Mouse (Mus musculus): ENCODE results near the gene Rft1. TPM values are rescaled to one million over a fixed set of nuclear protein-coding genes. Genes with fewer than 3 reads are reported as not detected.
A peak's percentile ranks its signal among the peaks of the same experiment; 100 is the strongest.
"Not testable (repeated sequence)": the region's sequence is repeated elsewhere in the genome, so short reads cannot be mapped to it uniquely, and the experiment has no call there.

The Rft1 gene
- polyA plus RNA-seq, 1 experiment from 2014 or later, result 6.5 TPM

DNA sequence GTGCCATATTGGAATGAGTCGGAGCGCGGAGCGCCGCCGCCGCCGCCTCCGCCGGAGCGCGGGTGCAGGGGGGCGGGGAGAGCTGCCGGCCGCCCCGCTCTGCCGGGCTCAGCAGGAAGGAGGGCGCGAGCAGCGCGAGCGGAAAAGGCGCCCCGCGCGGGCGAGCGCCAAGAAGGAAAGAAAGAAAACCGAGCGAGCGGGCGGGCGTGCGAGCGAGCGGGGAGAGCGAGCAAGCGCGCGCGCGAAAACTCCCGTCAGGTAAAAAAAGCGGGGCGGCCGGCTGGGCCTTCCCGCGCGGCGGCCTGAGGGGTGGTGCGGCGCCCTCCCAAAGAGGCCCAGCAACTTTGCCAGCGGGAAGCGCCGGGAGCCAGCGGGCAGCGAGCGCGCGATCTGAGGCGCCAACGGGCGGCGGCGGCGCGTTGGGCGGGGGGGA is 61.5 kb downstream of the Rft1 start:
- under 1% methylated on average over 66 of the region's 68 CpGs for WGBS (ENCODE audit: insufficient replicate concordance)
- no peaks in the 10 kb centered on the region for H3K36me3 ChIP-seq
- no peaks in the 10 kb centered on the region for H3K9me3 ChIP-seq (replicated peaks)
- peak; percentile 73 for ATAC-seq
- H3K4me1 ChIP-seq, result peaks cover 45% of the 10 kb centered on the region
- peaks cover 18% of the 10 kb centered on the region for H3K27me3 ChIP-seq (replicated peaks)
- peak overlapping the region; percentile 92 for H3K9ac ChIP-seq
- peak overlapping the region; percentile 91 for H3K27ac ChIP-seq
- H3K4me2 ChIP-seq, result peak overlapping the region; percentile 100
- H3K4me3 ChIP-seq, result peak overlapping the region; percentile 91

DNA sequence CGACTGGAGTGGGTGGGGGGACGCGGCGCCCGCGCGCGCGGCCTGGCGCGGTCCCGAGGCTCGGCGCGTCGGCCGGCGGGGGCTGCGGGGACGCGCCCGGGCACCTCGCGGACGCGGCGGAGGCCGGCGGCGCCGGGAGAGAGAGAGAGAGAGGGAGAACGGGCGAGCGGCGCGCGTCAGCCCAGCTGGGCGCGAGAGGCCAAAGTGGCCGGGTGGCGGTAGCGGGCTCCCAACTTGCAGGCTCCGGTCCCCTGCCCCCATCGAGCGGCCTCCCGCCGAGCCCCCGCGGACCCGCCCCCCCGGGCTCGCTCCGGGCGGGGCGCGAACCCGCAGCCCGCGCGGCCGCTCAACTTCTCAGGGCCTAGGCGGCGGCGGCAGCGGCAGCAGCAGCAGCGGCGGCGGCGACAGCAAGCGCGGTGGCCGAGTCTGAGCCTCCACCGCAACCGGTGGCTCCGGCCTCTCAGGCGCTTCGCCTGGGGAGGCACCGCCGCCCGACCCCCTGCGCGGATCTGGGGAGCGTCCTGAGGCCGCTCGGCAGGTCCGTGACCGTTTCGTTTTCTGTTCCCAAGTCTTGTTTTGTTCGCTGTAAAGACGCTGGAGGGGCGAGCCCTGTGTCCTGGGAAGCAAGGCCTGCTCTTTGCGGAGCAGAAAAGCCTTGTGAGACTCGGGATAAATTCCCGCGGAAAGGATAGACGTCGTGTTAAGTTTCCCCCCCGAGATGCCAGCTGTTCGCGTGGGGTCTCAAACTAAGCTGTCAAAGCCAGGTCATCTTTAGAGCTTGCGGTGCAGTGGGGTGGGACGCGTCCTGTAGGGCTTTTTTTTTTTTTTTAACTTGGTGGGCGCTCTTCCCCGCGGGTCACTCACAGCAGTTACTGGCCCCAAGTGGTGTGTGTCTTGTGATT is 62.1 kb downstream of the Rft1 start:
- H3K4me1 ChIP-seq, result peaks cover 44% of the 10 kb centered on the region
- peaks cover 18% of the 10 kb centered on the region for H3K27me3 ChIP-seq (replicated peaks)
- peak; percentile 61 for ATAC-seq
- no peaks in the 10 kb centered on the region for H3K9me3 ChIP-seq (replicated peaks)
- H3K36me3 ChIP-seq, result no peaks in the 10 kb centered on the region
- H3K4me3 ChIP-seq, result peak overlapping the region; percentile 91
- peak overlapping the region; percentile 100 for H3K4me2 ChIP-seq
- peak overlapping the region; percentile 91 for H3K27ac ChIP-seq
- whole genome bisulfite sequencing (ENCODE audit: insufficient replicate concordance), result under 1% methylated on average over 55 of the region's 106 CpGs
- H3K9ac ChIP-seq, result peak overlapping the region; percentile 92

DNA sequence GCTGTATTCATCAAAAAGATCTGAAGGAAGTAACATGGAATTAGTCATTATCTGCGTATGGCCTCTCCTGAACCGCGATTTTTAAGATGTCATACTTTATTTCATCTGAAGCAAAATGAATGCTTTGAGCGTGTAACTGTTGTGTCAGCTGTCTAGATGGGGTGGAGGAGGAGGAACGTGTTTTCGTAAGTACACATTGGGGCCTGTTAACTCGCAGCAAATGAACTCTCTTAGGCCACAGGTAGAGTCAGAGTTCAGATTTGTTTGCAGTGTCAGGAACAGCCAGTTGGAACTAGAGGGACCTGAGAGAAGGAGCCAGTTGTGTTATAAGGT is 62.8 kb downstream of the Rft1 start:
- ATAC-seq, result 0 out of 2 replicates have a peak, but pooled peaks have one; percentile 14
- H3K9ac ChIP-seq, result peak overlapping the region; percentile 92
- H3K4me1 ChIP-seq, result peaks cover 44% of the 10 kb centered on the region
- no peaks in the 10 kb centered on the region for H3K9me3 ChIP-seq (replicated peaks)
- no peaks in the 10 kb centered on the region for H3K36me3 ChIP-seq
- WGBS (ENCODE audit: insufficient replicate concordance), result 15% methylated on average over 7 of the region's 7 CpGs
- peak overlapping the region; percentile 91 for H3K27ac ChIP-seq
- H3K4me3 ChIP-seq, result peak overlapping the region; percentile 91
- peak overlapping the region; percentile 100 for H3K4me2 ChIP-seq
- H3K27me3 ChIP-seq (replicated peaks), result peaks cover 18% of the 10 kb centered on the region

DNA sequence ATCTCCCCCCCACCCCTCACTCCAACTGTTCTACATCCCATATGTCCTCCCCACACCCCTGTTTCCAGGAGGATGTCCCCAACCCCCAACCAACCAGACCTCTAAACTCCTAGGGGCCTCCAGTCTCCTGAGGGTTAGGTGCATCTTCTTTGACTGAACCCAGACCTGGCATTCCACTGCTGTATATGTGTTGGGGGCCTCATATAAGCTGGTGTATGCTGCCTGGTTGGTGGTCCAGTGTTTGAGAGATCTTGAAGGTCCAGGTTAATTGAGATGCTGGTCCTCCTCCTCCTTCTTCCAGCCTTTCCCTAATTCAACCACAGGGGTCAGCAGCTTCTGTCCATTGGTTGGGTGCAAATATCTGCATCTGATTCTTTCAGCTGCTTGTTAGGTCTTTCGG is 64.5 kb downstream of the Rft1 start:
- H3K9me3 ChIP-seq (replicated peaks); H3K4me3 ChIP-seq; H3K27ac ChIP-seq; H3K36me3 ChIP-seq; H3K9ac ChIP-seq; ATAC-seq: not testable (repeated sequence)
- Histone ChIP-seq H3K4me1 (peaks cover 48% of the 10 kb centered on the region), H3K27me3 (replicated peaks) (peaks cover 18% of the 10 kb centered on the region), H3K4me2 (peak overlapping the region; percentile 1; the same call in 1 of the 2 replicates)
- WGBS (ENCODE audit: insufficient replicate concordance), result 73% methylated on average over 1 of the region's 1 CpGs

DNA sequence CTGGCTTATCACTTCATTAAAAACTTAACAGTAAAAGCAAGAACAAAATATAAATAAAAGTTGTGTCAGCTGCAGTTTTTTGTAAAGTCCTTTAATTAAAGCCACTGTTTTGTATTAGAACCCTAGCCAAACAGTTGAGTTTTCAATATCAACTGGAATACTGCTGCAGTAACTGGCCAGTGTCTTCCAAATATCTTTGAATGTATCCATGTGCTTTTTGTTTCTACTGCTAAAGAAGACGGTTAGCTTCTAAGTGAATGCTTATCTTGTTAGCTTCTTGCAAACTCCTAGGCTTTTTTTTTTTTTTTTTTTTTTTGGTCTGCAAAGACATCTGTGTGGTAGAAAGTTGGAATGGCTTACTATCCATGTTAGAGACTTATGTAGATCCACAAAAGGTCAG is 65.4 kb downstream of the Rft1 start:
- H3K9me3 ChIP-seq (replicated peaks), result no peaks in the 10 kb centered on the region
- 9% methylated on average over 1 of the region's 1 CpGs for WGBS (ENCODE audit: insufficient replicate concordance)
- peaks cover 11% of the 10 kb centered on the region for H3K27me3 ChIP-seq (replicated peaks)
- no peaks in the 10 kb centered on the region for H3K36me3 ChIP-seq
- H3K4me1 ChIP-seq, result peaks cover 46% of the 10 kb centered on the region
- no peak overlapping the region for H3K27ac ChIP-seq
- H3K4me3 ChIP-seq, result no peak overlapping the region
- 0 out of 2 replicates have a peak overlapping the region, but pooled peaks have one; percentile 1 for H3K4me2 ChIP-seq
- H3K9ac ChIP-seq, result no peak overlapping the region
- ATAC-seq, result no peak

DNA sequence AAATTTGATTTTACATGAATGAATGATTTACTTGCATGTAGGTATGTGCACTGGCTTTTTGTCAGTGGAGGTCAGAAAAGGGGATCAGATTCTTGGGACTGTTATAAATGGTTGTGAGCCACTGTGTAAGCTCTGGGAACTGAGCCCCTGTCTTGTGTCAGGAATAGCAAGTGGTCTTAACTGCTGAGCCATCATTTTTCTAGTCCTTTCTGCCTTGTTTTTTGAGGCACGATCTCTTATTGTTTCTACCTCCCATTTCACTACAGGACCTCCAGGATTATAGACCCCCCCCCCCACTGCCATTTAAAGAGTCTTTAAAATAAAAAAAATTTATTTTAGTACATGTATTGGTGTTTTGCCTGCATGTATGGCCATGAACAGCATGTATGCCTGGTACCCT is 67.7 kb downstream of the Rft1 start:
- no peak for ATAC-seq
- WGBS (ENCODE audit: insufficient replicate concordance), result 72% methylated on average over 1 of the region's 1 CpGs

DNA sequence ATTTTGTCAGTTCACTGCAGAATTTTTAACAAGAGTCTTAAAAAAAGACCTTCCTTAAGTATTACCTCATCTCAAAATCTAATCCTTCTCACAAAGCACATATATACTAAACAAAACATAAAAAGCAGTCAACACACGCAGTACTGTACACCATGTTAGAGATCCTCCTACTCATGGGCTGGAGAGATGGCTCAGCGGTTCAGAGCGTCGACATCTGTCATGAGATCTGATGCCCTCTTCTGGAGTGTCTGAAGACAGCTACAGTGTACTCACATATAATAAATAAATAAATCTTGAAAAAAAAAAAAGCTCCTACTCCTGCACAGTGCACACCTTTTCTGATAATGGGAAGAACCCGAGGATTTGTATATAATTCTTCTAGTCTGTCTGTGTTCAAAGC is 68.2 kb downstream of the Rft1 start:
- no peak overlapping the region for H3K9ac ChIP-seq
- H3K27me3 ChIP-seq (replicated peaks), result no peaks in the 10 kb centered on the region
- 69% methylated on average over 5 of the region's 5 CpGs for WGBS (ENCODE audit: insufficient replicate concordance)
- no peak overlapping the region for H3K4me3 ChIP-seq
- peaks cover 32% of the 10 kb centered on the region for H3K4me1 ChIP-seq
- H3K27ac ChIP-seq, result no peak overlapping the region
- no peak overlapping the region for H3K4me2 ChIP-seq
- no peaks in the 10 kb centered on the region for H3K9me3 ChIP-seq (replicated peaks)
- H3K36me3 ChIP-seq, result no peaks in the 10 kb centered on the region
- ATAC-seq, result no peak

More for the DNA sequence above, 67.7 kb downstream of the Rft1 start:
- Histone ChIP-seq H3K4me2 (no peak overlapping the region), H3K4me3 (no peak overlapping the region), H3K9me3 (replicated peaks) (no peaks in the 10 kb centered on the region), H3K27me3 (replicated peaks) (no peaks in the 10 kb centered on the region), H3K4me1 (peaks cover 35% of the 10 kb centered on the region), H3K27ac (no peak overlapping the region), H3K9ac (no peak overlapping the region), H3K36me3 (no peaks in the 10 kb centered on the region)

DNA sequence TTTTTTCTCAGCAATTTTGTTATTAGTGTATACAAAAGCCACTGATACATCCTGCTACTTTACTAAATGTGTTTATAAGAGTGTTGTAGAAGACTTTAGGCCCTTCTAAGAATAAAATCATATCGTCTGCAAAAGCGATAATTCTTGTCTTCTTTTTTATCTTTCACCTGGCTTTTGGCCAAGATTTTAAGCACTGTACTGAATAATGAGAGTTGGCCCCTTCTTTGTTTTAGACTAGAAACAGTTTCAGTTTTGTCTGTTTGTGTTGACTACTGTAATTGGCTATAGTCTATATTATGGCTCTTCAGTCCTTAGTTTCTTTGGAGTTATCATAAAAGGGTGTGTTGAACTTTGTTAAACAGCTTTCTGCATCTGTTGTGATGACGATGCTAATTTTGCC is 77.7 kb downstream of the Rft1 start:
- no peaks in the 10 kb centered on the region for H3K9me3 ChIP-seq (replicated peaks)
- WGBS (ENCODE audit: insufficient replicate concordance), result 77% methylated on average over 3 of the region's 3 CpGs
- ATAC-seq, result no peak
- H3K4me1 ChIP-seq, result peaks cover 42% of the 10 kb centered on the region
- peaks cover 7% of the 10 kb centered on the region; the same call in 1 of the 2 replicates for H3K36me3 ChIP-seq
- no peaks in the 10 kb centered on the region for H3K27me3 ChIP-seq (replicated peaks)
- H3K9ac ChIP-seq, result no peak overlapping the region
- H3K4me3 ChIP-seq, result no peak overlapping the region
- no peak overlapping the region for H3K4me2 ChIP-seq
- no peak overlapping the region for H3K27ac ChIP-seq

DNA sequence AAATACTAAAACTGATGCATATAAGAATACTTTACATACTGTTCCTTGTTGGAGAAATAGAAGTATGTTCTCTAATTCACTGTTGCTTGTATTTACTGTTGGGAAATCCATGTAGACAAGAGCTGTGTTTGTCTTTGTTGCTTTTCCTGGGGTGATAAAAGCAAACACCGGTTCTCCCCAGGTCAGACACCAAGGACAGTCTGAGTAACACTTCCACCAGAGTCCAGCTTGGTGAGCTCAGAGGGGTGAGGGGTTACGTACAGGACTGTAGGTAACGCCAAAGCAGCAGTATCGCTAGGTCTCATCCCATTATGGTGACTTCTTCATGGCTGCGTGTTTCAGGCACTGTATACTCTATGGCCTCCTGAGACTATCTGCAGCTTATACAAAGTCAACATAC is 80.5 kb downstream of the Rft1 start:
- WGBS (ENCODE audit: insufficient replicate concordance), result 82% methylated on average over 5 of the region's 5 CpGs
- Histone ChIP-seq H3K27me3 (replicated peaks) (no peaks in the 10 kb centered on the region), H3K36me3 (peaks cover 7% of the 10 kb centered on the region; the same call in 1 of the 2 replicates), H3K9me3 (replicated peaks) (no peaks in the 10 kb centered on the region), H3K4me3 (no peak overlapping the region), H3K27ac (no peak overlapping the region), H3K9ac (no peak overlapping the region), H3K4me2 (0 out of 2 replicates have a peak overlapping the region, but pooled peaks have one; percentile 6), H3K4me1 (peaks cover 42% of the 10 kb centered on the region)
- ATAC-seq, result 0 out of 2 replicates have a peak, but pooled peaks have one; percentile 37

DNA sequence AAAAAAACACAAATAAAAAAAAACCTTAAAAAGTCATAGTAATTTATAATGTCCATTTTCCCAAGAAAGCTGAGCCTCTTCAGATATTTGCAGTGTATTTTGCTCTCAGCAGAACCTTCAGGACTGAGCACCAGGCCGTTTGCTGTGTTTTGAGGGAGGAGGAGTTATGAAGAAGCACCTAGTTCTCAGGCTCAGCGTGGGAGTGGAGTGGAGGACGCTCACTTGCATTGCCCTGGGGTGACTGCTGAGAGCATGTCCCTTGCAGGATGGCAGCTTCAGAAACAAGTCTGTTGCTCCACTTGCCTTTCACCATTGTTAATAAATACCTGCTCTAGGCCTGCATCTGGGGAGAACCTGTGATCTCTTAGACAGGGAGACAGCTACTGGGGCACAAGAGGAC is 81.7 kb downstream of the Rft1 start:
- WGBS (ENCODE audit: insufficient replicate concordance), result 63% methylated on average over 3 of the region's 3 CpGs
- H3K36me3 ChIP-seq, result peaks cover 7% of the 10 kb centered on the region; the same call in 1 of the 2 replicates
- H3K27me3 ChIP-seq (replicated peaks), result no peaks in the 10 kb centered on the region
- H3K9ac ChIP-seq, result no peak overlapping the region
- no peak for ATAC-seq
- H3K4me2 ChIP-seq, result no peak overlapping the region
- H3K27ac ChIP-seq, result no peak overlapping the region
- no peak overlapping the region for H3K4me3 ChIP-seq
- H3K4me1 ChIP-seq, result peaks cover 32% of the 10 kb centered on the region
- no peaks in the 10 kb centered on the region for H3K9me3 ChIP-seq (replicated peaks)

DNA sequence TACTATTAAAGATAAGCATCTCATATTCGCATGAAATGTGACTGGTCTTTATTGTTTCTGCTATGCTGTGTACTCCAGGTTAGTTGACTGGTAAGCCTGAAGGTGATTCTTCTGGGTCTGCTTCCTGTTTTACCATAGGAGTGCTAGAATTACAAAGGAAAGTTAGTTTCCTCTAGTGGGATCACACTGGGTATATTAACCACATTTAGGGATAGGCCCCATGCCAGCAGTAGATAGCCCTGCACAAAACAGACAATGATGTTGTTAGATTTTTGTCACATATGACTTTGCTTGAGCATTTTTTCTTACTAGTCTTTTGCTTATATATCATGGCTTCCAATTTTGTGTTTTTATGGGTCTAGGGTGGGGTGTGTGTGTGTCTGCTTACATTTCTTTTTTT is 82.3 kb downstream of the Rft1 start:
- Histone ChIP-seq H3K27ac (no peak overlapping the region), H3K36me3 (peaks cover 7% of the 10 kb centered on the region; the same call in 1 of the 2 replicates), H3K4me1 (peaks cover 29% of the 10 kb centered on the region), H3K27me3 (replicated peaks) (no peaks in the 10 kb centered on the region), H3K4me2 (no peak overlapping the region), H3K4me3 (no peak overlapping the region), H3K9ac (no peak overlapping the region), H3K9me3 (replicated peaks) (no peaks in the 10 kb centered on the region)
- 78% methylated on average over 1 of the region's 1 CpGs for WGBS (ENCODE audit: insufficient replicate concordance)
- ATAC-seq, result no peak
